ENCODE assay signal across 26 mouse cellular contexts in genomic region chr11:84553821-84554450, GRCm38 (mm10). TPM values are rescaled to one million over a fixed set of nuclear protein-coding genes. Genes with fewer than 3 reads are reported as not detected.
DNase-seq lines count a peak whose midpoint lies in the region; ATAC-seq lines count a peak whose summit lies in the region.
"Had no signal": no experiment of that assay in that cellular context is flagged by ENCODE, and none has a peak within 500 bp of the region (broad histone marks: within the 10 kb centered on the region; RNA-seq: fewer than 3 reads in every experiment).

No protein-coding gene starts in this region.

- no peak for DNase-seq in limb, embryonic 10.5 days (ENCODE audit: low spot score)
- DNase-seq in cerebellum, postnatal 10 days = peak; percentile 79 to 92
- no peak for DNase-seq in adrenal gland, postnatal 10 days
- DNase-seq in liver = no peak
- DNase-seq: adrenal gland, adult 8-10 months; gastrocnemius, postnatal 36 days; kidney, adult 9 months; kidney, postnatal 25 days; thymus, postnatal 14 days had no signal

- H3K27ac ChIP-seq in forebrain, embryonic 13.5 days = no peak overlapping the region
- no peak overlapping the region for H3K27ac ChIP-seq in forebrain, embryonic 12.5 days
- H3K27ac ChIP-seq in limb, embryonic 15.5 days = no peak overlapping the region
- H3K27ac ChIP-seq in limb, embryonic 10.5 days = no peak overlapping the region
- H3K27ac ChIP-seq: intestine, embryonic 15.5 days; left cerebral cortex, adult 2 months; limb, embryonic 12.5 days; liver, embryonic 14.5 days; lung, embryonic 15.5 days; macrophage; midbrain, embryonic 10.5 days; neural tube, embryonic 12.5 days had no signal

- 73% methylated on average over 14 of the region's 14 CpGs for WGBS in forebrain, embryonic 13.5 days
- WGBS in forebrain, embryonic 12.5 days = 74% methylated on average over 14 of the region's 14 CpGs
- 41% methylated on average over 14 of the region's 14 CpGs for WGBS in limb, embryonic 15.5 days
- WGBS in limb, embryonic 10.5 days = 68% methylated on average over 14 of the region's 14 CpGs

- H3K9ac ChIP-seq in forebrain, embryonic 13.5 days = no peak overlapping the region
- H3K9ac ChIP-seq in forebrain, embryonic 12.5 days = no peak overlapping the region
- no peak overlapping the region for H3K9ac ChIP-seq in limb, embryonic 15.5 days
- H3K9ac ChIP-seq: intestine, embryonic 15.5 days; limb, embryonic 12.5 days; liver, embryonic 14.5 days; lung, embryonic 15.5 days; neural tube, embryonic 12.5 days had no signal

- peaks cover 76% of the 10 kb centered on the region for H3K27me3 ChIP-seq in forebrain, embryonic 13.5 days
- peaks cover 52% of the 10 kb centered on the region for H3K27me3 ChIP-seq in forebrain, embryonic 12.5 days
- H3K27me3 ChIP-seq in limb, embryonic 15.5 days = no peaks in the 10 kb centered on the region
- H3K27me3 ChIP-seq in limb, embryonic 10.5 days (ENCODE audit: low read depth, poor library complexity, severe bottlenecking) = peaks cover 26% of the 10 kb centered on the region; the same call in 1 of the 2 replicates
- H3K27me3 ChIP-seq: intestine, embryonic 15.5 days; lung, embryonic 15.5 days had no signal

- 0 out of 2 replicates have a peak, but pooled peaks cover 7% of the 10 kb centered on the region for H3K9me3 ChIP-seq in forebrain, embryonic 13.5 days (replicated peaks)
- no peaks in the 10 kb centered on the region for H3K9me3 ChIP-seq in forebrain, embryonic 12.5 days
- H3K9me3 ChIP-seq in limb, embryonic 15.5 days = no peaks in the 10 kb centered on the region
- H3K9me3 ChIP-seq in limb, embryonic 10.5 days (replicated peaks) = no peaks in the 10 kb centered on the region
- H3K9me3 ChIP-seq: intestine, embryonic 15.5 days; lung, embryonic 15.5 days; midbrain, embryonic 10.5 days; neural tube, embryonic 12.5 days had no signal

- H3K4me1 ChIP-seq in forebrain, embryonic 13.5 days = peaks cover 9% of the 10 kb centered on the region
- H3K4me1 ChIP-seq in forebrain, embryonic 12.5 days = peaks cover 5% of the 10 kb centered on the region
- 0 out of 2 replicates have a peak, but pooled peaks cover 6% of the 10 kb centered on the region for H3K4me1 ChIP-seq in limb, embryonic 15.5 days
- H3K4me1 ChIP-seq in limb, embryonic 10.5 days = peaks cover 8% of the 10 kb centered on the region; the same call in 1 of the 2 replicates
- H3K4me1 ChIP-seq: intestine, embryonic 15.5 days; limb, embryonic 12.5 days; lung, embryonic 15.5 days; neural tube, embryonic 12.5 days had no signal

- no peak overlapping the region for H3K4me3 ChIP-seq in forebrain, embryonic 13.5 days
- H3K4me3 ChIP-seq in forebrain, embryonic 12.5 days (replicated peaks) = no peak overlapping the region
- H3K4me3 ChIP-seq in limb, embryonic 15.5 days = no peak overlapping the region
- H3K4me3 ChIP-seq in limb, embryonic 10.5 days = no peak overlapping the region
- H3K4me3 ChIP-seq: intestine, embryonic 15.5 days; left cerebral cortex, adult 2 months; limb, embryonic 12.5 days; lung, embryonic 15.5 days; midbrain, embryonic 10.5 days; neural tube, embryonic 12.5 days had no signal

- ATAC-seq in forebrain, embryonic 13.5 days = peak; percentile 68; the same call in 1 of the 2 replicates
- no peak for ATAC-seq in forebrain, embryonic 12.5 days (ENCODE audit: low FRiP score)
- 0 out of 2 replicates have a peak, but pooled peaks have one; percentile 14 for ATAC-seq in limb, embryonic 15.5 days (ENCODE audit: insufficient number of reproducible peaks, low FRiP score, low TSS enrichment, low read depth)
- no peak for ATAC-seq in erythroid progenitor cell, adult 5-6 weeks (replicated peaks; ENCODE audit: low FRiP score, poor library complexity, severe bottlenecking)
- ATAC-seq: intestine, embryonic 15.5 days had no signal

- no peaks in the 10 kb centered on the region for H3K36me3 ChIP-seq in forebrain, embryonic 13.5 days (ENCODE audit: poor library complexity, severe bottlenecking)
- no peaks in the 10 kb centered on the region for H3K36me3 ChIP-seq in forebrain, embryonic 12.5 days (replicated peaks)
- H3K36me3 ChIP-seq in limb, embryonic 15.5 days = no peaks in the 10 kb centered on the region
- no peaks in the 10 kb centered on the region for H3K36me3 ChIP-seq in limb, embryonic 10.5 days
- H3K36me3 ChIP-seq: intestine, embryonic 15.5 days; limb, embryonic 12.5 days; lung, embryonic 15.5 days; midbrain, embryonic 10.5 days; neural tube, embryonic 12.5 days had no signal

- no peak overlapping the region for H3K4me2 ChIP-seq in forebrain, embryonic 13.5 days
- no peak overlapping the region for H3K4me2 ChIP-seq in forebrain, embryonic 12.5 days
- H3K4me2 ChIP-seq in limb, embryonic 15.5 days = no peak overlapping the region
- H3K4me2 ChIP-seq: intestine, embryonic 15.5 days; limb, embryonic 12.5 days; lung, embryonic 15.5 days; neural tube, embryonic 12.5 days had no signal

RNA-seq across cellular contexts. Expression of gene Lhx1, which starts 28.6 kb away (rescaled TPM):
- polyA plus RNA-seq in forebrain, embryonic 13.5 days (2015; fragmentation: Nextera tagmentation; extraction: Ambion mirVana) = 7.6 and 8.2 TPM in 2 replicates
- 16.4 and 16.8 TPM in 2 replicates for polyA plus RNA-seq in forebrain, embryonic 12.5 days (2016; fragmentation: Nextera tagmentation; extraction: Ambion mirVana)
- polyA plus RNA-seq in limb, embryonic 15.5 days (2015; fragmentation: Nextera tagmentation; extraction: Ambion mirVana) = 0.09 TPM in 1 of 2 replicates, not detected in the other
- 0.16 and 0.31 TPM in 2 replicates for polyA plus RNA-seq in limb, embryonic 10.5 days (2016; fragmentation: Nextera tagmentation; extraction: Ambion mirVana)
- not detected in 2 replicates for total RNA-seq in erythroid progenitor cell, adult 5-6 weeks (2015; ENCODE audit: low replicate concordance)
- not detected in 2 replicates for total RNA-seq in erythroid progenitor cell, adult 5-6 weeks (2017; ENCODE audit: low replicate concordance)
- total RNA-seq in adrenal gland, postnatal 10 days (2021) = under 1 TPM in 1 of 2 experiments, not detected in 1; 0.15 TPM
- total RNA-seq: common myeloid progenitor, adult 5-6 weeks; gastrocnemius, postnatal 36 days; heart, adult 8-10 months; hematopoietic stem cell, adult 5-6 weeks; monocyte, adult 5-6 weeks had no signal
- polyA plus RNA-seq: heart, embryonic 16.5 days; limb, embryonic 12.5 days; liver, embryonic 14.5 days; macrophage had no signal

RNA-seq across cellular contexts. Expression of gene Aatf, which starts 40.6 kb away (rescaled TPM):
- polyA plus RNA-seq in forebrain, embryonic 13.5 days (2015; fragmentation: Nextera tagmentation; extraction: Ambion mirVana) = 51.4 and 53.4 TPM in 2 replicates
- 53.4 and 63.4 TPM in 2 replicates for polyA plus RNA-seq in forebrain, embryonic 12.5 days (2016; fragmentation: Nextera tagmentation; extraction: Ambion mirVana)
- polyA plus RNA-seq in limb, embryonic 15.5 days (2015; fragmentation: Nextera tagmentation; extraction: Ambion mirVana) = 49.4 and 51.5 TPM in 2 replicates
- polyA plus RNA-seq in limb, embryonic 10.5 days (2016; fragmentation: Nextera tagmentation; extraction: Ambion mirVana) = 52.5 and 56.7 TPM in 2 replicates
- total RNA-seq in erythroid progenitor cell, adult 5-6 weeks (2015; ENCODE audit: low replicate concordance) = 5.4 and 15.5 TPM in 2 replicates
- 5.4 and 19.7 TPM in 2 replicates for total RNA-seq in erythroid progenitor cell, adult 5-6 weeks (2017; ENCODE audit: low replicate concordance)
- total RNA-seq in adrenal gland, postnatal 10 days (2021) = 10 to 100 TPM; 18.1 to 22.5 TPM

Comparison
In these comparisons a context has a peak if more than half of its experiments do, and no peak if none do; other contexts are left out.
1. ATAC-seq: peak in forebrain, embryonic 13.5 days (single experiment) and limb, embryonic 15.5 days (single experiment); none in forebrain, embryonic 12.5 days (single experiment) and erythroid progenitor cell, adult 5-6 weeks (single experiment).
2. DNase-seq: peak in cerebellum, postnatal 10 days (2 of 2); none in limb, embryonic 10.5 days (single experiment), adrenal gland, postnatal 10 days (single experiment) and liver (single experiment).